Mouse (Mus musculus): ENCODE measurements around the gene Shkbp1. TPM values are rescaled to one million over a fixed set of nuclear protein-coding genes. Genes with fewer than 3 reads are reported as not detected.

Shkbp1 gene
- polyA plus RNA-seq, 1 experiment from 2014 or later, result 29.6 TPM

Other genes with a start within 250 kb of the Shkbp1 start
- not detected in 2 replicates for gene Cyp2f2, start 236.1 kb downstream of the Shkbp1 start, polyA plus RNA-seq (2014; fragmentation: Nextera tagmentation; extraction: Ambion mirVana)
- 0.16 TPM in 1 of 2 replicates, not detected in the other for gene Cyp2t4, start 202.3 kb downstream of the Shkbp1 start, polyA plus RNA-seq (2014; fragmentation: Nextera tagmentation; extraction: Ambion mirVana)
- 46.9 and 48.3 TPM in 2 replicates for gene Egln2, start 189.2 kb downstream of the Shkbp1 start, polyA plus RNA-seq (2014; fragmentation: Nextera tagmentation; extraction: Ambion mirVana)
- 100.0 and 100 TPM in 2 replicates for gene Rab4b, start 177.1 kb downstream of the Shkbp1 start, polyA plus RNA-seq (2014; fragmentation: Nextera tagmentation; extraction: Ambion mirVana)
- gene Gm21983, start 174.9 kb downstream of the Shkbp1 start, polyA plus RNA-seq (2014; fragmentation: Nextera tagmentation; extraction: Ambion mirVana), result 0.94 TPM in 1 of 2 replicates, not detected in the other
- 14.7 and 24.4 TPM in 2 replicates for gene Mia, start 174.9 kb downstream of the Shkbp1 start, polyA plus RNA-seq (2014; fragmentation: Nextera tagmentation; extraction: Ambion mirVana)
- 3.6 TPM in 2 replicates for gene BC024978, start 160.2 kb downstream of the Shkbp1 start, polyA plus RNA-seq (2014; fragmentation: Nextera tagmentation; extraction: Ambion mirVana)
- gene Snrpa, start 159.7 kb downstream of the Shkbp1 start, polyA plus RNA-seq (2014; fragmentation: Nextera tagmentation; extraction: Ambion mirVana), result 197 and 207 TPM in 2 replicates
- gene Itpkc, start 127.4 kb downstream of the Shkbp1 start, polyA plus RNA-seq (2014; fragmentation: Nextera tagmentation; extraction: Ambion mirVana), result 6.6 and 7.2 TPM in 2 replicates
- 16.7 and 20.9 TPM in 2 replicates for gene Coq8b, start 123.0 kb downstream of the Shkbp1 start, polyA plus RNA-seq (2014; fragmentation: Nextera tagmentation; extraction: Ambion mirVana)
- gene Numbl, start 97.6 kb downstream of the Shkbp1 start, polyA plus RNA-seq (2014; fragmentation: Nextera tagmentation; extraction: Ambion mirVana), result 22.6 and 27.9 TPM in 2 replicates
- 5.8 and 11.5 TPM in 2 replicates for gene Ltbp4, start 18.3 kb downstream of the Shkbp1 start, polyA plus RNA-seq (2014; fragmentation: Nextera tagmentation; extraction: Ambion mirVana)
- not detected in 2 replicates for gene Gm20479, start 1.4 kb upstream of the Shkbp1 start, polyA plus RNA-seq (2014; fragmentation: Nextera tagmentation; extraction: Ambion mirVana)
- 3.9 and 5.6 TPM in 2 replicates for gene Sptbn4, start 91.7 kb upstream of the Shkbp1 start, polyA plus RNA-seq (2014; fragmentation: Nextera tagmentation; extraction: Ambion mirVana)
- gene Blvrb, start 92.0 kb upstream of the Shkbp1 start, polyA plus RNA-seq (2014; fragmentation: Nextera tagmentation; extraction: Ambion mirVana), result 12.1 and 23.0 TPM in 2 replicates
- gene Sertad3, start 117.7 kb upstream of the Shkbp1 start, polyA plus RNA-seq (2014; fragmentation: Nextera tagmentation; extraction: Ambion mirVana), result 5.7 and 10.0 TPM in 2 replicates
- gene Sertad1, start 130.9 kb upstream of the Shkbp1 start, polyA plus RNA-seq (2014; fragmentation: Nextera tagmentation; extraction: Ambion mirVana), result 6.1 and 10.7 TPM in 2 replicates
- gene Prx, start 143.3 kb upstream of the Shkbp1 start, polyA plus RNA-seq (2014; fragmentation: Nextera tagmentation; extraction: Ambion mirVana), result 0.43 and 1.1 TPM in 2 replicates
- 1.2 and 2.1 TPM in 2 replicates for gene Hipk4, start 167.2 kb upstream of the Shkbp1 start, polyA plus RNA-seq (2014; fragmentation: Nextera tagmentation; extraction: Ambion mirVana)
- gene Pld3, start 197.2 kb upstream of the Shkbp1 start, polyA plus RNA-seq (2014; fragmentation: Nextera tagmentation; extraction: Ambion mirVana), result 148 and 168 TPM in 2 replicates
- 27.2 TPM in 2 replicates for gene 2310022A10Rik, start 197.2 kb upstream of the Shkbp1 start, polyA plus RNA-seq (2014; fragmentation: Nextera tagmentation; extraction: Ambion mirVana)
- 44.1 and 51.4 TPM in 2 replicates for gene Akt2, start 235.5 kb upstream of the Shkbp1 start, polyA plus RNA-seq (2014; fragmentation: Nextera tagmentation; extraction: Ambion mirVana)